Mouse (Mus musculus): ENCODE data around the gene Atp6v0b.

Atp6v0b gene

DNA sequence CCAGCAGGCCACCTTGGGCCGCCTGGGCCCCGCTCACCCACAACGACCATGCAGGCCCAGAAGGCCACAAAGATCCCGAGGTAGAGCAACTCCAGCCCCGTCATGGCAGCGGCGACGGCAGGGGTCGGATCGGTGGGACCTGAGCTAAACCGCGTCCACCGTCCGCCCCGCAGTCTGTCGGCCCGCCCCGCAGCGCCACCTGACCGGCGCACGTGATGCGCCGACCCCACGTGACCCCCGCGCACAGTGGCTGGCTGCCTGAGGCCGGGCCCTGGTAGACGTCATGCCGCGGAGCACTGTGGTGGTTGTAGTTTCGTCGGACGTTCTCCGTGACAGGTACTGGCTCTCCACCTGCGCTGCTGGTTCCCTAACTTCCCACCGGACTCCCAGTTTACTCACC is at the start of gene Atp6v0b:
TSS of gene Atp6v0b (minus strand) at position 201 of the 400 bp plus-strand sequence.
- DNase-seq (ENCODE audit: low read depth, low spot score), result peak; percentile 86

DNA sequence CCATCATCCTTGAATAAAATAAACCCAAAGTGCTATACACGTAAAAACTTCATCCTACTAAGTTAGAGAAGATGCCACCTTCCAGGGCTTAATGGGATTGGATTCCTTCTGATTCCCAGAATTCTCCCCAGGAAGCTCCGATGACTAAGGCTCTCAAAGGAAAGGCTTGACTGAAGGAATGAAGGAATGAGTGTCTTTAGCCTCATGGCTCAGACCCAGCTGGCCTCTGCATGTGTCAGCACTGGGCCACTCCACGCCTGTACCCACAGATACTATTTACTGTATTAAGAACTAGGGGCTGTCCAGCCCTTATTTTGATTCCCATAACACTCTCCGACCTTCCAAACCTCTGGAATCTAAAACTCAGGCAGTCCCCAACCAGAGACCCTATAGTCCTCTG is 46.9 kb upstream of the Atp6v0b start:
- DNase-seq (ENCODE audit: low read depth, low spot score), result no peak

DNA sequence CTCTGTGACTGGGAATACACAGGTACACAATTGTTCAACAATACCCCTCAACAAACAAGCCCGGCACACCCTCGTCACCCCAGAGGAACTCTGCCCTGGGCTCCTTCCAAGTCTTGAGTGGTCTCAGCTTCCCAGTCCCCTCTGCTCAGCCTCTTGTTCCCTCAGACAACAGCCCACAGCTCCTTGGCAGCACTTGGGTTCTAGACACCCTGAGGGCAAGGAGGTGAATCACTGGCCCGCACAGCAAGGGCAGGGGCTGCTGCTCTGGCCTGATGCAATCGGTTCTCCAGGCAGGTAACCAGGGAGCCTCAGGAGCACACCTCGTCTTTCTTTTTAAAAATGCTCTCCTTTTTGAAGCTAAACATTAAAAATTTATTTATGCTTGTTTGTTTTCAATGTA is 46.1 kb upstream of the Atp6v0b start:
- no peak for DNase-seq (ENCODE audit: low read depth, low spot score)

DNA sequence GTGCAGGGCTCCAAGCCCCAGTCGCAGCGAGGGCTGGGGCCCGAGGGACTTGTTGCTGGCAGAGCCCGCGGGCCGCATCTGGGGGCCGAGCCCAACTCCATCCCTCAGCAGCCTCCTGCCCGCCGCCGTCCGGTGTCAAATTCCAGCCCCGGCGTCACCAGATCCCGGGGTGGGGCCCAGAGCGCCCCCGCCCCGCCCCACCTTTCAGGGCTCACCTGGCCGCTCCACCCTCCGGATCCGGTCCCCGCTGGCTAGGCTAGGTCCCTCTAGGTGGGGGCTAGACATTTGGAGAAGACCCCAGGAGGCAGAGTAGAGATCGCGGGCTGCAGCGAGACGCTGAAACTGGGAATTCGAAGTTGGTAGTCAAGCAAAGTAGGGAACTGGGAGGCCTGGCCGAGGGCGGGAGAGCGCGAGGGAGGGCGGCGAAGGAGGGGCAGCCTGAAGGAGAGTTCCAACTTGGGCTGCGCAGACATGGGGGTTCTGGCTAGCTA is 42.3 kb upstream of the Atp6v0b start, which contains the start of gene Artn:
TSS of gene Artn (minus strand) at position 373 of the 491 bp plus-strand sequence.
- no peak for DNase-seq (ENCODE audit: low read depth, low spot score)

DNA sequence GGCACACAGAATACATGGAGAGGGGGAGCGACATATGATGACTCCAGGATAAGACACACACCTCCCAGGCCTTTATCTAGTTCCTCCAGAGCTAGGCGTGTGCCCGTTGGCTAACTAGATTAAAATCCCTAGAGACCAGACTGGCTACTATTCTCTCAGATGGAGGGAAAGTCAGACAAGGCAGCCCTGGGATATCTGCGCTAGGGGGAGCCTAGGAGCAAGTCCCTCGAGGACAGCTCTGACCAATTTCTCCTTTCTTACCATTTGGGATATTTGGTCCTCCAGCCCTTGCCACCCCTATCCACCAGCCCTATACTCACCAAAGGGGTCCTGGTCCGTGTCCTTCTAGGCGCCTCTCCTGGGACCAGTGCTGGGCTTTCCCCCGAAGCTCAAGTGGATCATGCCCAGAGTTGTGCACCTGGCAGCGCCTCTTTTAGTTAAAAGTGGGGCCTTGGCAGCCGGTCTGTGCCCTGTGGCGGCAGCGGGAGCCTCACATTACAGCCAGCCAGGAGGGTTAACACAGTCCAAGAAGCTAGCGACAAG is 41.6 kb upstream of the Atp6v0b start:
- no peak for DNase-seq (ENCODE audit: low read depth, low spot score)

DNA sequence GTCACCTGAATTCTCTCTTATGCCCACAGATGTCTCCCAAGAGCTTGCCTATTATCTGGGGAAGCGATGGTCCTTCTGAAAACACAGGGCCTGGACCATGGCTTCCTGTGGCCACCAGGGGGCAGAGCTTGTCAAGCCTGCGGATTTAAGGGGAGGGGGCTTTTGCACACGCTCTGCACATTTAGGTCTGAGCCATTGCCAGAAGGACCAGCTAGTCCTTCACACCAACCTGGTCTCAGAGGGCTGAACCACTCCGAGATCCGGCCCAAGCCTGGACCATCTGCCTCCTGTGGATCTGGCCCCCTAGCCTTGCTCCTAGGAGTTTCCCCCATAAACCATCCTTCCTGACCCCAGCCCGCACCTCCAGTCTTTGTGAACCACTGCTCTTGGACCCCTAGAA is 41.1 kb upstream of the Atp6v0b start:
- DNase-seq (ENCODE audit: low read depth, low spot score), result no peak

DNA sequence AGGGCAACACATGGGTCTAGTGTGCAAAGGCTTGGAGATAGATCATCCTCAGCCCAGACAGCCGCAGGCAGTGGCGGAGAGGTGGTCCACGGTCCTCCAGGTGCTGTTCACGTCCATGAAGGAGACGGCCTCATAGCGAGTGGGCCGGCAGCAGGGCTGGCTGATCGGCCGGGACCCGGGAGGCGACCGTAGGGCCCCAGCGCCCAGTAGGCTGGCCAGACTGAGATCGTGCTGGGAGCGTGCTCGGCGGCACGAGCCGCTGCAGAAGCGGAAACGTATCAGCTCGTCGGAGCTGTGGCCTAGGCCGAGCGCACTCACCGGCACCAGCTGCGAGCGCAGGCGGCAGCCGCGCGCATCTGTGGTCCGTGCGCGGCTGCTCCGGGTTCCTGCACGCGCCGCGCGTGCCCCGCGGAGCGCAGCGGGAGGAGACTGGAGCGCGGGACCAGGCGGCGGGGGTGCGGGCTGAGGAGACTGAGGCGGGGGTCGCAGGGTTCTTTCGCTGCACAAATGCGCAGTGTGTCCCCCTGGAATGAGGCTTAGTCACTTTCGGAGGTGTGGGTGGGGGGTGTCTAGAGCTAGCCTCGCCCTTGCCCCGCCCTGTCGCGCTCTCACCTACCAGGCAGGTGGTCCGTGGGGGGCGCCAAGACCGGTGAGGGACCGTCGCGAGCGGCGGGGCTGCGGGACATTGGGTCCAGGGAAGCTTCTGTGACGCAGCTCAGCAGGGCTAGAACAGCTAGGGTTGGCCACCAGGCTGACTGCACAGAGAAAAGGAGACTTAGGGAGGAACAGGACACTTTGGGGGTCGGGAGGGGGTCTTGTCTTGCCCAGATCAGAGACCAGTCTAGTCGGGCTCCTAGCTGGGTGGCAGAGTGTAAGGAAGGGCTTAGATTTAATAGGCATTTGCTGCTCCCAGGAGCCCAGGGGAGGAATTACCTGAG is 39.7 kb upstream of the Atp6v0b start:
- no peak for DNase-seq (ENCODE audit: low read depth, low spot score)

DNA sequence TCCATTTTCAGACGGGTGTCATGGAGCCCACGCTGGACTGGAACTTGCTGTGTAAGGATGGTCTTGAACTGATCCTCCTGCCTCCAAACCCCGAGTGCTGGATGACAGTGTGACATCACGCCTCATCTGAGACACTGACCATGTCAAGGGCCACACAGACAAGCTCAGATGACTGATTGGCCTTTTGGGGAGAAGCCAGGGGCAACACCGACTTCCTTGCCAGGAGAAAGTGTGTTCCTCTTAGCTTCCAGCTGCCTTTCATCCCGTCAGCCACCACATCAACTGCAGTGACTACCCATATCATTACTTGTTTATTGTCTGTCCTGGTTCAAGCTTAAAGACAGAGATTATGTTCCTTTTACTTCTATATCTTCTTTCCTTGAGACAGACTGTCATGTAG is 37.8 kb upstream of the Atp6v0b start:
- no peak for DNase-seq (ENCODE audit: low read depth, low spot score)

DNA sequence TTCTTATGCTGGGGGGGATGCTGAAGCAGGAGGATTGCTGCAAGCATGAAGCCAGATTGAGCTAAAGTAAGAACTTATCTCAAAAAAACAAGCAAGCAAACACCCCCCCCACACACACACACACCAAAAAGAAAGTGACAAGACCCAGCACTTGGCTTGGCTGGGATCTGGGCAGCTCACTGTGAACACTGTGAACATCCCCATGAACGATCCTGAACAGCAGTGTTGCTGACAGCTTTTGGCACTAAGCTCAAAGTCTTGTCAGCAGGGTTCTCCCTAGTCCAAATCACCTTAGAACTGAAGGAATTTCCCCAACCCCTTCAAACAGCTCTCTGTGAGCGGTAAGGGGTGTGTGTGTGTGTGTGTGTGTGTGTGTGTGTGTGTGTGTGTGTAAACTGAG is 36.3 kb upstream of the Atp6v0b start:
- no peak for DNase-seq (ENCODE audit: low read depth, low spot score)

DNA sequence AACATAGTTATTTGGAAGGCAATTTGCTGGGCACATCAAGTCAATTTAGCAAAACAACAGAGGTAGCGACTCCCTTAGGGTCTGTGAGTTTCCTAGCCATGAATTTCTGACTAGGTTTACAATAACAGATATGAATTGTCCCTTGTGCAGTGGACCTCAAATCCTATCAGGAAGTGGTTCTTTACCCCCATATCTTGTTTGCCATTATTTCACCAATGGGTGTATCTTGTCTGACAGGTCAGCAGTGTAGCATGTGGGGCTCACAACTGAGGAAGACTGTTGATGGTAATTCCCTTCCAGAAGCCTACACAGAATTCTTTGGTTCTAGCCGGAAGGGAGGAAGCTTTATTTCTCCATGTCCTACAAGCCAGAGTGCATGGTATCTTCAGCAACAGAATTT is 34.2 kb upstream of the Atp6v0b start:
- DNase-seq (ENCODE audit: low read depth, low spot score), result no peak

DNA sequence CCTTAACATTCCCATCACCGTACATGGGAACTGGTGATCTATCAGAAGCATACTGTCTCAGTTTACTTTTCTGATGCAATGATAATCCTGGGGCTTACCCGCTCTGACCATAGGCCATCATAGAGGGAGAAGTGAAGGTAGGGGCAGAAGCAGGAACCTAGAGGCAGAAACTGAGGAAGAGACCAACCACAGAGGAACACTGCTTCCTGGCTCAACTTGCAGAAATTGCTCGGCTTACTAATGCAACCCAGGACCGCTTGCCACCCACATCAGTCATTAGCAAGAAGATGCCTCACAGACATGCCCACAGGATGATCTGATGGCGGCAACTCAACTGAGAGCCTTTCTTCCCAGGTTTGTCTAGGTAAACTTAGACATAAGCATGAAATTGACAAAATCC is 31.6 kb upstream of the Atp6v0b start:
- no peak for DNase-seq (ENCODE audit: low read depth, low spot score)

DNA sequence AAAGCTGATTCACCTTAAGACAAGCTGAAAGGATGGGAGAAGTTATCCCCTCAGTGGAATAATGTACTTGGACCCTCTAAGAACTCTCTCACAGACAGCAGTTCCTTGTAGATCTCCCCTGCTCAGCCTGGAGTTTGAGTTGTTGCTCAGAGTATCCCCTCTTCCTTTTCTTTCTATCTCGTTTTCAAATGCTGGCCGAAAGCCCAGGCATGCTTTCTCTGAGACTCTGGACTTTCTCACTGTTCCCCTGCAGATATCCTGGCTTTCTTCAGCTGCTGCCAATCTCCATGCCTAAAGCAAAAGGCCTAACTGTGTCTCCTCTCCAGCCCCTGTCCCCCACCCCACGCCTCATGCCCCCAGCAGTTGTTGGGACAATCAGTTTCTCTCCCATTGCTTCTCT is 31.1 kb upstream of the Atp6v0b start:
- no peak for DNase-seq (ENCODE audit: low read depth, low spot score)

DNA sequence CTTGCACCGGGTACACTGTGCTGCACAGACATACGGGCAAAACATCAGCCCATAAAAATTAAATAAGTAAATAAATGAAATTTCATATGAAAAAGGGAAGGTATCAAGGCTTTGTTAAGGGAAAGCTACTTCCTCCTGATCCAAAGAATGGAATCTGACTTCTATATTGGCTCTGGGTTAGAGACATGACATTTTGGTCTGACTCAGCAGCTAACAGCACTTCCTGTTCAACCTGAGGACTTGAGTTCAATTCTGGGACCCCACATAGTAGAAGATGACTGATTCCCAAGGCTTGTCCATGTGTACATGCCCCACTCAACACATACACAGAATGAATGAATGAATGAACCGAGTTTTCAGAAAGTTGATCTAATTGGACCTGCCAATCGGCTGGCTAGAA is 30.7 kb upstream of the Atp6v0b start:
- DNase-seq (ENCODE audit: low read depth, low spot score), result no peak

DNA sequence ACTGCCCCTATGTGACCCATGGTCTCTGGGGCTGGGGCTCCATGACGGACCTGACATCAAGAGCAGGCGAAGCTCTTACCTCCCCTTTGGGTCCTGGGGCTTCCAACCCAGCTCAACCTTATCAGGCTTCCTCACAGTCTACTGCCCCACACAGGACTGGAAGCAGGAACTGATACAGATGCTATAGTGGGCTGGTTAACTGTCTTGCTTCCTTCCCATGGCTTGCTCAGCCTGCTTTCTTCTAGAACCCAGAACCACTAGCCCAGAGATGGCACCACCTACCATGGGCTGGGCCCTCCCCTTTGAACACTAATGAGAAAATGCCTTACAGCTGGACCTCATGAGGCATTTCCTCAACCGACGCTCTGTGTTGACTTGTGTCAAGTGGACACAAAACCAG is 30.3 kb upstream of the Atp6v0b start:
- no peak for DNase-seq (ENCODE audit: low read depth, low spot score)

DNA sequence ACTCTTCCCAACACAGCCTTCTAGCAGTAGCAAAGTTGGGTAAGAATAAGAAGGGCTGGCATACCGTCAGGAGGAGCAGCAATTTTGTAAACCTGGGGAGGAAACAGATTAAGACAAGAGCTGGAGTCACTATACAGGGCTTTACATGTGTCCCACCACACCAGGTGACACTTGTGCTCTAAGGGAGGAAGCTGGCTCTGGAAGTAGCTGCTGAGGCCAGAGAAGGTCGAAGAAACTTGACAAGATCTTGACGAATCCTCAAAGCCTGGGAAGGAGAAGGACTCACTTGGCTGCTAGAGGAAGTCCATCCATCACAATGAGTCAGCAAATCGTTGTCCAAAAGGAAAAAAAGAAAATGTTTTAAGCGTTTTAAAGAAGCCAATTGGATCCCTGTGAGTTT is 29.3 kb upstream of the Atp6v0b start:
- DNase-seq (ENCODE audit: low read depth, low spot score), result no peak

DNA sequence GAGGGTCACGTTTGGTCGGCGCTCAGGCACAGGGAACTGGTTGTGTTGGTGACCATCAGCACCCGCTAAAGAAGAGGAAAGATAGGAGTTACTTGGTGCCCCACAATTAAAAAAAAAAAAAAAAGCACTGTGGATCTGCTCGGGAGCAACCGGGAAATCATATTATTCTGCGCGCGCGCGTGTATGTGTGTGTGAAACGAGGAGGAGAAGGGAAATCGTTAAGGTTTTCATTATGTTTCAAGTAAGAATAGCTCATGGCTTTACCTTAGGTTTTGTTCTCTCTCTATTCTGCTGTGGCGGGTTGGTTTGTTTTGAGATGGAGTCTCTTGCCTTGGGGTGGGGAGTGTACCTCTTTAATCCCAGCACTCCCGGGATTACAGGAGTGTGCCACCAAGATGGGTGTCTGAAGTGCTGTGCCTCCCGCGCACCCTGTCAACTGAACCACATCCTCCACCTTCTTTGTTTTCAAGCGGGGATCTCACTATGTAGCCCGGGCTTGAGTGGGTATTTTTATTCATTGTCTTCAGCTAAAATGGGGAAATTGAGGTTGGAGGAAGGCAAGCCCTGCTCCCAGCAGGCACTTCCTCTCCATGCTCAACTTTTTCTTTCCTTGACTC is 28.5 kb upstream of the Atp6v0b start:
- no peak for DNase-seq (ENCODE audit: low read depth, low spot score)

DNA sequence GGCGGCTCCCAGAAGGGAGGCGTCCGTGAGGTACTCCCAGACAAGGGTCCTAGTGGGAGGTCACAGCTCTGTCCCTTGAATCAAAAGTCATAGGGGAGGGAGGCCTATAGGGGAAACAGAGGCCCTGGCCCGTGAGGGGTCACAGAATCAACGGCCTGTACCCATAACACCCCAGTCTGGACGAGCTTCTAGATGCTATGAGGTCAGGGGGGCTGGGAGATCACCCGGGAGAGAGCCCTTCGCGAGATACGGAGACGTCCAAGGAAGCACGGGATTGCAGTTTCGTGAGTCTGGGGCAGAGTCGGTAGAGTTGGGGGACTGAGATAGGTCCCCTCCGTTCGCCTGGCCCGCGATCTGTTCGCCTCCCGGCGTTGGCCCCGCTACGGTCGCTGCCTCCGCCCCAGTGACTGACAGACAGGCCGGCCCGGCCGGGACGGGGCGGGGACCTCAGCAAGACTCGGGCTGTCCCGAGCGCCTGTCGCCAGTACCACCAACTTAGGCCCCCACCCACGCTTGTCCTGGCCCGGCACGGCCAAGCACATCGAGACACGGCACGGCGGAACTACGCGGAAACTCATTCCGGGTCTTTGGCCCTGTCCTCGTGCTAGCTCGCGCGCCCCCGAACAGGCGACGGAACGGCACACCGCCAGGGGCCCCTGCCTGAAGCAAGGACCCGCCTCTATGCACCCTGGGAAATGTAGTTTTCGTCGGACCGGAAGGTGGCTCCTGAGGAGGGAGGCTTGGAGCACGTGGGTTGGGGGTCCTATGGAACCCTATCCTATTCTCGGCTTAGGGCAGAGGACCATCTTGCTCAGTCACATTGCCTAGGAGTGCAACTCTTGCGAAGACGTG is 27.7 kb upstream of the Atp6v0b start, which contains the start of gene Ipo13:
TSS of gene Ipo13 (minus strand) at position 409 of the 852 bp plus-strand sequence.
- DNase-seq (ENCODE audit: low read depth, low spot score), result peak; percentile 78

DNA sequence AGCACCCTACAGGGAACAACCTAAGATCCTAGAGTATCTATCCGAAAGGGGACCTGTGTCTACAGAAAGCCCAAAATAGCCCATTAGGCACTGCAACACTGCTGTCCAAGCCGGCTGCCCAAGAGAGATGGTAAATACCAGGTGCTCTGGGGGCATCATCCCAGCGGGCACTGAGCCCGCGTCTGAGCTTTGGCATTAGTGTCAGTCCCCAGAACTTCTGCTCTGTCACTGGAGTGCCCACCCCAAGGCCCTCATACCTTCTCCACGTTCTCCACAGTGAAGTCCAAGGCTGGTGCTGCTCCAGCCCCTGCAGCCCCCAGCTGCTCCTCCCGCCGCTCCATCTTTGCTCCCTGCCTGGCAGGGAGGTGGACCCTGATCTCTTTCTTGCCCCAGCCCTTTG is 26.9 kb upstream of the Atp6v0b start:
- peak; percentile 86 for DNase-seq (ENCODE audit: low read depth, low spot score)

DNA sequence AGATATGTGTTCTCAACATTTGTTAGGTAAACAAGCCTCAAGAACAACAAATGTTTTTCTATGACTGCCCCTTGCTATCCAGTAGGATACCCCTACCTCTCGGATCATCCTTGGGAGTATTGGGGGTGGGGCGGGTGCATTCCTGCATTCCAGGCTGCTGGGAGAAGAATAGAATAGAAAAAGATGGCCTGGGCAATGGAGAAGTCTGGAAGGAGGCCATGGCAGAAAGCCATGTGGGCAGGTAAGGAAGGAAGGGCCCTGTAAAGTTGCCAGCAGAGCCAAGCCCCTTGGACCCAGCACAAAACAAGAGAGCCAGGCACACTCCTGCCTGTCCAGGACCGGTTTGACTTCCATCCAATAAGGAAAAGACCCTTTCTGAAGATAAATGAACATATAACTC is 26.3 kb upstream of the Atp6v0b start:
- no peak for DNase-seq (ENCODE audit: low read depth, low spot score)

DNA sequence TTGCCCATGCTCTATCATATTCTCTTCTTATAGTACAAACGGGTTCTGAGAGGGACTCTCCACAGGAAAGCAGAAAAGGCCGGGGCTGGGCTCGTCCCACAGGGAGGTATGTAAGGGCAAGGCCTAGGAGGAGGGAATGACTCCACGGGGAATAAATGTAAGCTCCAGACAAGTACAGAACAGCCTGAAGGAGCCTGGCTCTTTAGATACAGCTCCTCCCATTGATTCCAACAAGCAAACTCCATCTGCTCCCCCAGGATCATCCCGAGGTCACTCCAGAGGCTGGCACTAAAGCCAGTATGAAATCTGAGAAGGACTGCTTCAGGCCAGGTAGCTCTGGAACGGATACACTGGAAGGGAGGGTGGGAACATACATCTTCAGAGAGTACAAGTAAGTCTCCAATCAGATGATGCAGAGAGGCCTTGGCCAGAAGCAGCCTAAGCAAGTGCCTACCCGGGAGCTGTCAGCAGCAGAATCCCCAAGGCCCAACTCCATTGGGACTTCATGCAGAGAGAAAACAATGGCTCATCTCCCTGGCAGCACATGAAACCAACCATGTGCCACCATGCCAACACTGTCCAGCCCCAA is 25.6 kb upstream of the Atp6v0b start:
- DNase-seq (ENCODE audit: low read depth, low spot score), result peak; percentile 47

DNA sequence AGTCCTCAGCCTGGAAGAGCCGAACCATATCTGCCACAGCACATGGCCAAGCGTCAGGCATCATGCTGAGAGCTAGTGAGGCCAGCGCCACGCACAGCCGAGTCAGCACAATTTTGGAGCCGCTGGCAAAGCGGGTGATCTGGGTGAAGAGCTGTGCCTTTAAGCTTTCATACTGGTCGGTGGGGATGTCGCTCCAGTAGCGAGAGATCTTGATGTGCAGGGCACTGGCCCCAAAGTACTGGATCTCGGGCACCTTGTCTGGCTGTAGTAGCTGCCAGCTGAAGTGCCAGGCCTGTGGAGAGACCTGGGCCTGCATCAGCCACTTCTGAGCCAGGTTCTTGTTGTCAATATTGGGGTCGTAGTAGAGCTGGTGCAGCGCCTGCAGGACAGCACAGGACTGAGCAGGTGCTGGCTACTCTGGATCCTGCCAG is 25.0 kb upstream of the Atp6v0b start:
- no peak for DNase-seq (ENCODE audit: low read depth, low spot score)
